Comparison of ENCODE assay signal across 7 mouse cellular contexts in genomic region chr5:24822781-24823180, GRCm38 (mm10).
"Had no signal": no experiment of that assay in that cellular context is flagged by ENCODE, and none has a peak within 500 bp of the region (broad histone marks: within the 10 kb centered on the region; RNA-seq: fewer than 3 reads in every experiment).

No protein-coding gene starts in this region.

- DNase-seq: kidney, postnatal 14 days; lung, embryonic 14.5 days; lung, postnatal 10 days; lung, postnatal 4 days; right cerebral cortex, adult 18-20 months; right cerebral cortex, postnatal 25 days; thymus, postnatal 4 days had no signal
